Mouse (Mus musculus) kidney, adult 18-20 months (tissue): ENCODE measurements around the gene Emc4.

ENCODE experiments used
- DNase-seq: peaks from one replicate; pipeline ENCODE4 v3.0.0; 2021

Gene Emc4

GRCm38 (mm10) chr2:112367726-112368673, at the start of gene Emc4:
Gene Emc4, minus strand, starts transcription at chr2:112368027.
- DNase-seq = peak; percentile 94

GRCm38 (mm10) chr2:112407030-112407429, 39.2 kb upstream of the Emc4 start:
- DNase-seq = no peak

DNA sequence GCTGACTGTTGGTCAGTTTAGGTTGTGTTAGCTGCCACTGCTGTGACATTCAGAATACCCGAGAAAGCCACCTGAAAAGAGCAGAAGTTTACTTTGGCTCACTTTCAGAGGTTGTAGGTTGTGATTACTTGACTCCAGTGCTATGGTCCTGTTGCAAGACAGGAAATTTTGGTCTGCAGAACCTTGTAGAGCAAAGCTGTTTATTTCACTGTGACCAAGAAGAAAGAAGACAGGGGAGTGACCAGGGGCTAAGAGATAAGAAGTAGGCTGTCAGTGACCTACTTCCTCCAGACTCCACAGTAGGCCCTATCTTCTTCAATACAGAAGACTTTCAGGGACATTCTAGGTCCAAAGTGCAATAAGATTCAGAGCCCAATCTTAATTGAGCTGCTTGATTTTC, 28.8 kb upstream of the Emc4 start:
- DNase-seq = no peak

- DNase-seq = no peak
These were observed 26.1 kb upstream of the Emc4 start for GRCm38 (mm10) chr2:112393958-112394357.

GRCm38 (mm10) chr2:112392689-112393088, 24.9 kb upstream of the Emc4 start:
- no peak for DNase-seq

DNA sequence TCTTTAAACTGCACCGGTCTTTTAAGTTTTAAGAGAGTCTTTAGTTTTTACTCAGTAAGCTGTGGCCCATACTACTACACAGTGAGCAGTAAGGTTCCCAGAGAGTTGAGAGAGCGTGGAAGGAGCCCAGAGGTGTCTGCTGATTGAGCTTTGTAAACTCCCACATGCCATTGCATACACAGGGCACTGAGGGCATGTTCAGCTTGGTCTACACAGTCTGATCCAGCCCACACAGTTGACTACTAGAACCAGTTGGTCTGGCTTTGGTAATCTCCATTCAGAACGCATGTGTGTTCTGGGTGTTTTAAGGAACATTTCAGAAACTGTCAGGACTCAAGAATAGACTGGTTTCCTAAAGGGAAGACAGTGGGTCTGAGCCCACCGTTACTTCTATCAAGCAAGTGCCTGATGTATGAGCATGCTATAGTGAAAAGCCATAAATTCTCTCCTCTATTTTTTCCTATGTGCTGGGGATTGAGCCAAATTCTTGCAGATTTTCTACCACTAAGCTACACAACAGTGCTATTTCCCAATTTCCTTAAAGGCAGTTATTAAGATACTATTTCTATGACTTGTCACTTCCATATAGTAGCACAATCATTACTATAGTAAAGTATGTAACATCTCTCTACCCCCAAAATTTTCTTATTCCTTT, 23.6 kb upstream of the Emc4 start:
- no peak for DNase-seq

DNA sequence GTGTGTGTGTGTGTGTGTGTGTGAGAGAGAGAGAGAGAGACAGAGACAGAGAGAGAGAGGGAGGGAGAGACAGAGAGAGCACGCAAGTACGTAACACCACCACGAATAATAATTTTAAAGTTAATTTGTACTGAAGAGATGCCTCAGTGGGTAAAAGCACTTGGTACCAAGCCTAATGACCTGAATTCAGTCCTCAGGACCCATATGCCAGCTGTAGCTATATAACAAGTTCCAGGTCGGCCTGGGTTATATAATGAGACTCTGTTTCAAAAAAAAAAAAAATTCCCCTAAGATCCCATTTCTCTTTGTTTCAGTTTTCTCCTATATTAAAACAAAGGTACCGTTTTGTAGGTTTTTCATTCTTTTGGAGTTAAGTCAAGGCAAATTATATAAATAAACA, 23.0 kb upstream of the Emc4 start:
- DNase-seq = no peak

GRCm38 (mm10) chr2:112381219-112381618, 13.4 kb upstream of the Emc4 start:
- no peak for DNase-seq

GRCm38 (mm10) chr2:112380131-112380530, 12.3 kb upstream of the Emc4 start:
- no peak for DNase-seq

GRCm38 (mm10) chr2:112378973-112379898, 11.4 kb upstream of the Emc4 start, which contains the start of gene Katnbl1:
Gene Katnbl1, plus strand, starts transcription at chr2:112379211.
- peak; percentile 94 for DNase-seq

DNA sequence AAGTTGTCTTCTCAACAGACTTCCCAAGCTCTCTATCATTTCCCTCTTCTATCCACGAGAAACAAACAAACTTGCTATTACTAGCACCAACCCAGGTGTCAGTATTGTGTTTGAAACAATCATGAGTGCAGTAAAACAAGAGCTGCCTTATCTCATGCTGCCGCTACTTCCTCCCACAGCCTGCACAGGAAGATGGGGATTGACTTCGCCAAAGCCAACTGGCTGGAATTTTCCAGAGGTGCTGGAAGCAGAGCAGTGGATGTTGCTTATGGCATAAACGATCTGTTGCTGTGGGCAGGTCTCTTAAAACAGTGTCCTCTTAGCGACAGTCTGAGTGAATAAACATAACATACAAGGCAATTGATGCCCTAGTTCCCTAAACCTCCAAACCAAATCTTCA, 6.8 kb upstream of the Emc4 start:
- DNase-seq = no peak

DNA sequence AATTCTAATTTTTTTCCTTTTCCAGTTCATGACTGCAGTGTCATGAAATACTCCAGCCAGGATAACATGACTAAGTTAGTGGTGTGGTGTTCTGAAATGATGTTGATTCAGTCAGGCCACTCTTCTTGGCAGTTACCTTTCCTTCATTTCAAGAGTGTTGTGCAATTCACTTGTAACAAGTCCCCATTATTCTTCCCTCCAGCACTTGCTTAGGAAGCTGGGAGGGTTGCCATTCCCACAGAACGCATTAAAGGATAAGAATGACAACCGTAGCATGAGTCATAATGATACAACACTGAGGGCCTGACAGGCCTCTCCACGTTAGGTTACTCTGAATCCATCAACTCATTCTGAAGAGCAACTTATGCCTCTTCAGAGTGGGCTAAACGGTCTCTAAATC, 5.3 kb upstream of the Emc4 start:
- DNase-seq = no peak

DNA sequence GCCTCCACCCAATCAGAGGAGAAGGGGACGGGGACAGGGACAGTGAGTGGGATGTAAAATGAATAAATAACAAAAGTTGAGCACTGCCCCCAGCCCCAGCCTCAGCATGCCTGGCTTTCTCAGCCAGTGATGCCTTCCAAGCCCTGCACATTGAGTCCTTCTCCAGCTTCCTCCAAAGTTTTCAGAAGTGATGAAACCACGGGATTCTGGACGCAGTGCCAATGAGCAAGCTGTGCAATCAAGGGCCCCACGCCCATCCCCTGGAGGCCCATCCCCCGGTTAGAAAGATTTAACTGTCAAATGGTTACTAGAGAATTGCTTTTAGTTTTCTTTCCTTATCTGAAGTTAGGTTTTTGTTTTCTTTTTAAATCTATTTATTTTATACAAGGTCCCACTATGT, 2.1 kb upstream of the Emc4 start:
- DNase-seq = no peak

DNA sequence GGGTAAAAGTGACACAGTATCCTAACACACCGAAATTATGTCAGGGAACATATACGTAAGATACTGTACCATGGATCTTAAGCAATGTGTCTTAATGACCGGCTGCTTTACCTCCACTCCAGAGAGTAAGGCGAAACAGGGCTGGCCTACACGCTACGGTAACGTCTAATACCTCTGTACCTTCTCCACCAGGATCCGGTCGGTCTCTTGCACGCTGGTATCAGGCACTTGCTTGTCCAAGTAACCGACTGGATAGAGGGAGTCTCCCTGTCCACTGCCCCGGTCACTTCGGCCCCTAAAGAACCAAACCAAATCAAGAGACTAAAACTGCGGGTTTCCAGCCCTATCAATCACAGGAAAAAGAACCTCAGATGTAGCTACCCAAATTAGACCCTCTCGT, 605 bp downstream of the Emc4 start:
- DNase-seq = no peak

- DNase-seq = no peak
These were observed 7.1 kb downstream of the Emc4 start for GRCm38 (mm10) chr2:112360781-112361169.

DNA sequence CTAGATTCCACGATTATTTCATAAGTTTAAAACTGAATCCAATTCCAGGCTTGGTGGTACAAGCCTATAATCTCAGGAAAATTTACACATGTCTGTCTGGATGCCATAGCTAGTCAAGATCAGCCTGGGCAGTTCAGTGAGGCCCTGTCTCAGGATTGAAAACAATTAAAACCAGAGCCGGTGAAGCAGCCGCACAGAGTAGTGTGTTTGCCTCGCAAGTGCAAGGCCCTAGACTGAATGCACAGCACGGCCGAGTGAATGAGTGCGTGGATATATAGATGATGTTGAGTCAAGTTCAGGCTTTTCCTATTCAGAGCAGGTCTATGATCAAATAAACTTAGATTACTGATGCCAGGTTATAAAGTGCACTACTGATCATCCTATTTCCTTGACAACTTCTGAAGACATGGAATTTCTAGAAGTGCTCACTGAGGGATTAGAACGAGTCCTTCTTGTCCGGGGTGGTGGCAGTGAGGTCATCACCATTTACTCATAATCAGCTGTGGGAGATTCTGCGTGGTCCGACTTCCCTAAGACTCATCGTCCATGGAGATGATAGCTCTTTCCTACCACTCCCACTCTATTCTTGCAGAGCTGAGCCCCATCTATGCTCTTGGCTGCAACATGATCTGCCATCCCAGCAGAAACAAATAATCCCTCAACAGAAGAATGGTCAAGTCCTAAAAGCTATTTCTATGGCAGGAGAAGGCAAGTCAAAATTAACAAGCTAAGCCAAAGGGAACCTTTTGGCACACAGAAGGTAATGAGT, 7.6 kb downstream of the Emc4 start:
- no peak for DNase-seq

DNA sequence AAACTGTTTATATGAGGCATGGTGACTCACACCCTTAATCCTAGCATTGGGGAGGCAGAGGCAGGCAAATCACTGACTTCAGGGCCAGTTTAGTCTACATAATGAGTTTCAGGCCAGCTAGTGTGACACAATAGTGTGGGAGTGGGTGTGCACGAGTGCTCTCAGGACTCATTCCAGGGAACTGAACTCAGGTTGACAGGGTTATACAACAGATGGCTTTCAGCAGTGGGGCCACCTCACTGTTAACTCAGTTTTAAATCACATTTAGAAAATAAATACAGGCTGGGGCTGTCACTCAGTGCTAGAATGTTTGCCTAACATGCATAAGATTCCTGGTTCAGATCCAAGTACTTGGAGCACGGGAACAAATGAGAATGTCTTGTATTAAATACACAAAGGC, 8.2 kb downstream of the Emc4 start:
- no peak for DNase-seq

GRCm38 (mm10) chr2:112353685-112354455, 14.0 kb downstream of the Emc4 start:
- DNase-seq = no peak

GRCm38 (mm10) chr2:112348246-112348645, 19.6 kb downstream of the Emc4 start:
- DNase-seq = no peak

DNA sequence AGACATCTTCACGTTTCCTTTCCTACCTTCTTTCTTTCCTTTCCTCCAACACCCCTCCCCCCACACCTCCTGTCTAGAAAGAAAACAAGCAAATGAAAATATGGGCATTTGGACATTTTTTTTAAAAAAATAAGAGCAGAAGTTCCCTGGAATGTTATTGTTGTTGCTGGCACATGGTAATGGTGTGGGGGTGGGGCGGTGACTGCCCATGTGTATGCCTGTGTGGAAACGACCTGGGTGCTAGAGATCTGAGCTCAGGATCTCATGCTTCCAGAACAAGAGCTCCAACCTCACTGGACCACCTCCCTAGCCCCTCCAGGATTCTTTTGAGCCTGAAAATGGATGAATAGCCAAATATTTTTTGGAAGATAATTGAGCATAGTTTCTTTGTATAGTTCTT, 26.7 kb downstream of the Emc4 start:
- no peak for DNase-seq

- DNase-seq = peak; percentile 16
These were observed 28.1 kb downstream of the Emc4 start for GRCm38 (mm10) chr2:112339736-112340135.

DNA sequence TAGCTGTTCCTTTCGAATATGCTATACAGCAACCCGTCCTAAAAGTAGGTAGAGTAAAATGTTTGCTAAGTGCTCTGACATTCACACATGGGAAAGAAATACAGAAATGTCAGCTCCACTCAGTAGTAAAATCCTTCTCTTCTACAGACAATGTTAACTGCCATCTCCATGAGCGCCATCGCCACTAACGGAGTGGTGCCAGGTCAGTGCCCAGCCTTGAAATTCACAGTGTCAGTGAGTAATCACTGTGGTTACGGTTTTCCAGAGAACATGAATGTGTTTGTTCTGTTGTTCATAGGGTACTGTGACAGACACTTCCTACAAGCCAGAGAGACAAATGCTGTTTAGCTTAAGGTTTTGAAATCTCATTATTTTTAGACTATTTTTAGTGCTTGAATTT, 30.6 kb downstream of the Emc4 start:
- DNase-seq = no peak
